Mouse (Mus musculus) limb, embryonic 10.5 days (tissue): ENCODE results near the gene Ipmk. TPM values are rescaled to one million over a fixed set of nuclear protein-coding genes. Genes with fewer than 3 reads are reported as not detected.

ENCODE experiments used
- DNase-seq: peaks from one replicate; pipeline ENCODE4 v3.0.0-alpha.2; 2017; ENCODE audit warnings: low spot score
- H3K27ac ChIP-seq: fragments of 300-500 bp; sonication (generic); 2 replicates; pipeline ENCODE4 v1.5.1; 2016; ENCODE audit warnings: mild to moderate bottlenecking
- H3K27me3 ChIP-seq: fragments of 300-500 bp; sonication (generic); 2 replicates; pipeline ENCODE4 v1.6.1; 2016; ENCODE audit warnings: low read depth, mild to moderate bottlenecking; ENCODE audit not compliant: poor library complexity, severe bottlenecking
- H3K36me3 ChIP-seq: fragments of 300-500 bp; sonication (generic); 2 replicates; pipeline ENCODE4 v1.6.1; 2016; ENCODE audit warnings: mild to moderate bottlenecking, moderate library complexity
- H3K4me1 ChIP-seq: fragments of 300-500 bp; sonication (generic); 2 replicates; pipeline ENCODE4 v1.6.1; 2016
- H3K4me3 ChIP-seq: fragments of 300-500 bp; sonication (generic); 2 replicates; pipeline ENCODE4 v1.5.1; 2016; ENCODE audit warnings: mild to moderate bottlenecking, moderate library complexity
- H3K9me3 ChIP-seq: fragments of 300-500 bp; sonication (generic); replicated peaks from 2 replicates; pipeline ENCODE4 v1.6.1; 2016; ENCODE audit warnings: mild to moderate bottlenecking
- WGBS: fragments of 180-500 bp; shearing (Covaris S2); methylation state at CpG from one replicate; pipeline ENCODE4 v1.1.7; 2016; 5-methylcytosine and 5-hydroxymethylcytosine counted together
- polyA plus RNA-seq: library from polyadenylated mRNA; unstranded; fragments of >200 nt; fragmentation: Nextera tagmentation; extraction: Ambion mirVana; gene quantifications from 2 replicates; pipeline ENCODE4 v1.2.1, GENCODE M21; 2016

Ipmk gene
- polyA plus RNA-seq, 1 experiment from 2014 or later, result 19.6 TPM

DNA sequence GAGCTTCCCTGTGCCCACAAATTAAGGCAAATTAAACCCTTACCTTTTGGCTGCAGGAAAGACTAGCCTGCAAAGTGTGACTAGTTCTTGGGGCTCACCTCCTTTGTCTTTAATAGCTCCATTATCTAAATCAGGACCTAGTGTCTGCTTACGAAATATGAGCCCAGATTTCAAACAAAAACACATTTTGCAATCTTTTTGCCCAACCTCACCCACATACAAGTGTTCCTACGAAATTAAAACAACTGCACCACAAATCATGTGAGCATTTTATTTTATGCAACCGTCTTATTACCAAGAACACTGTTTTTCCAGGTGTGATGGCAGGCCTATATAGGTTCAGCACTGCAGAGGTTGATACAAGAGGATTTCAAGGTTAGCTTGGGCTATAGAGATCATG lies 4.4 kb upstream of the Ipmk start:
- Histone ChIP-seq H3K27ac (no peak overlapping the region), H3K4me3 (0 out of 2 replicates have a peak overlapping the region, but pooled peaks have one; percentile 86), H3K36me3 (no peaks in the 10 kb centered on the region), H3K4me1 (peaks cover 41% of the 10 kb centered on the region), H3K27me3 (no peaks in the 10 kb centered on the region), H3K9me3 (no peaks in the 10 kb centered on the region)
- no peak for DNase-seq
- WGBS, result 91% methylated on average over 3 of the region's 3 CpGs

DNA sequence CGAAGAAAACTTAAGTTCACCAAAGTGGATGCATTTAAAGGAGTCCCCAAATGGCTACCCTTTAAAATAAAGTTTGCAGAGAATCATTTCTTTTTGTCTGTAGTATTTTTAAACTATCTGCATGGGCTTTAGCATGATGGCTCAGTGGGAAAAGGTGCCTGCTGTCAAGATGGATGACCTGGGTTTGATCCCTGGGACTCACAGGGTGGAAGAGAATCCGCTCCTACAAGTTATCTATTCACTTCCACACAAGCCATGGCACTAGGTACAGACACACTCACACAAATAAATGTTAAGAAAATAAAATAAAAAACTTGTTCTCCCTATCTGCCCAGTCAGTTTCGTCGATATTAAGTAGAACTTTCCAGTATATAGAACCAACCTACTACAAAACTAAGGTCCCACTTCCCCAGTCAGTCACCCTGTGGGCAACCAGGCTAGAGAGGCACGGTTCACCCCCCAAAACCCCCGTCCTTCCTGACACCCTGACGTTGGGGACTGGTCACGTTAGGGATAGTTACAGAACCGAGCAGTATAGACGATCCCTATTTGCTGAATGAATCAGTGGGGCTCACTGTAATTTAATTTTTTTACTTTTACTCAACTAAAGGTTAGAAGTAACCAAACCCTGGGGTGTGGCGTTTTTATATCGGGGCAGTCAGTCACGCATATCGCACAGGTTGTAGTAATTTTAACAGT lies 3.8 kb upstream of the Ipmk start:
- Histone ChIP-seq H3K9me3 (no peaks in the 10 kb centered on the region), H3K27ac (peak overlapping the region; percentile 94; the same call in 1 of the 2 replicates), H3K4me3 (peak overlapping the region; percentile 86), H3K36me3 (no peaks in the 10 kb centered on the region), H3K4me1 (peaks cover 39% of the 10 kb centered on the region), H3K27me3 (no peaks in the 10 kb centered on the region)
- WGBS, result 26% methylated on average over 14 of the region's 14 CpGs
- no peak for DNase-seq

DNA sequence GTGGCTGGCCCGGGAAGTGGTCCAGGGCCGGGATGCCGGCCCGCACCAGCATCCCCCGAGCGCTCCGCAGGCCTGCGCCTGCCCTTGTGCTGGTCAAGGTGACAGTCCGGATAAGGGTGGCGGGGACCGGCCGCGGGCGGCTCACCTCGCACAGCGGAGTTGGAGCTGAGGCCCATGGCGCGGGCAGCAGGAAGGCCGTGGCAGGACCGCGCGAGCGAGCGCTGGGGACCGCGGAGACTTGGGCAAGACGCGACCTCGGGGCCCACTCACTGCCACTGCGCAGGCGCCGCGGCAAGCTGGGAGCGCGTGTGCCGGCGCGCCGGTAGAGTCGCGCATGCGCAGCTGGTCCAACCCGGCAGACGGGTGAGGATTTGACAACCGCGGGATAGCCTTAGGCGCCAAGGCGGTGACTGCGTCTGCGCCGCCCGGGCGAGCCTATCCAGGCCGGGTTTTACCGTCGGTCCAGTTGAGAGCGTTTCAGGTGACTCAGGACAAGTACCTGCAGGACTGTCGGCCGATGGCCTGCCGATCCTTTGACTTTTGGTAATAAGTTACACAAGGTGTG lies 2.9 kb upstream of the Ipmk start, which contains the start of gene Cisd1:
TSS of gene Cisd1 (minus strand) at position 376 of the 565 bp plus-strand sequence.
- DNase-seq, result peak; percentile 96
- Histone ChIP-seq H3K4me1 (peaks cover 38% of the 10 kb centered on the region), H3K9me3 (no peaks in the 10 kb centered on the region), H3K36me3 (no peaks in the 10 kb centered on the region), H3K27ac (peak within 1 kb of the TSS; percentile 94), H3K27me3 (no peaks in the 10 kb centered on the region), H3K4me3 (peak within 1 kb of the TSS; percentile 86)
- WGBS, result under 1% methylated on average over 60 of the region's 60 CpGs

DNA sequence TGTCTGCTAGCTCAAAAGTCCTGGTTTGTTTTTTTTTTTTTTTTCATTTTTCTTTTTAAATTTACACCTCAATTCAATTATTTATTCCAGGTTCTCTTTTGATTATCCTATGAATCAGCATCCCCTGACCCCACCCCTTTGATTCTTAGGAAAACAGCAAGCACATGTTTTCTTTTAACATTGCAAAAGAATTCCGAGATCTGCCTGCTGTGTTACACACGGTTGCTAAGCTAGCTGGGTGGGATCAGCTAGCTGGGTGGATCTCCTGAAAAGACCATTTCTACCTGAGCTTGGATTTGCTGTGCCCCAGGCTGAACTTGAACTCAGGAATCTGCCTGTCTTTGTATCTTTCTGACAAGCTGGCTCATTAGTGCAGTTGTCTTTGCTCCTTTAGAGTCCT lies 1.5 kb upstream of the Ipmk start:
- Histone ChIP-seq H3K27ac (no peak overlapping the region), H3K9me3 (no peaks in the 10 kb centered on the region), H3K4me3 (no peak overlapping the region), H3K36me3 (peaks cover 11% of the 10 kb centered on the region), H3K4me1 (peaks cover 38% of the 10 kb centered on the region), H3K27me3 (no peaks in the 10 kb centered on the region)
- no peak for DNase-seq
- 60% methylated on average over 2 of the region's 2 CpGs for WGBS

DNA sequence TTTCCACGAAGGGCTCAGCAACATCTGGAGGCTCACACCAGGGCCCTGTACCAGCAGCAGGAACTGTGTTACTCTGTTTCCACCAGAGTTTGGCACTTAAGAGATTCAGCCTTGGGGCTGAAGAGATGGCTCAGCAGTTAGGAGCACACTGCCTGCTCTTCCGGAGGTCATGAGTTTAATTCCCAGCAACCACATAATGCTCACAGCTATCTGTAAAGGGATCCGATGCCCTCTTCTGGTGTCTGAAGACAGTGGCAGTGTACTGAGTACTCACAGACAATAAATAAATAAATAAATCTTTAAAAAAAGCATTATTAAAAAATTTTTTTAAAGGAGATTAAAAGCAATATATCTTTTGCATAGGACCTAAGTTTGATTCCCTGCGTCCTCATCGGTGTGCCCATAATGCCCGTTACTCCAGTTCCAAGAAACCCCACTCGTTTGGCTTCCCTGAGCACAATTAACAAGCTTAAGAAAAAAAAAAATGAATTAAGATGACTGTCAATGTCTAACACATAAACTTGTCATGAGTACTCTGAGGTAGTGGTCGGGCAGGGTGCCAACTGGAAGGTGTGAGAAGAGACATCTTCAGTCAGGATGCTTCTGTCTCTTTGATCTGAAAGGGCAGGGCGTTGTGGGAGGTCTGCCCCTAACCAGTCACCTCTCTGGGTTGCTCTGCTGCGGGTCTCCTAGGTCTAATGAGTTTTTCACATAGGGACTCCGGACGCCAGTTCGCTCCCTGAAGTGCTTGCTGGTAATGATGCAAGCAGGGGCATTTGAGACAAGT lies 648 bp upstream of the Ipmk start:
- WGBS, result 10% methylated on average over 13 of the region's 13 CpGs
- Histone ChIP-seq H3K4me1 (peaks cover 38% of the 10 kb centered on the region), H3K27ac (peak overlapping the region; percentile 94), H3K36me3 (peaks cover 17% of the 10 kb centered on the region), H3K4me3 (peak overlapping the region; percentile 83), H3K27me3 (no peaks in the 10 kb centered on the region), H3K9me3 (no peaks in the 10 kb centered on the region)
- no peak for DNase-seq

DNA sequence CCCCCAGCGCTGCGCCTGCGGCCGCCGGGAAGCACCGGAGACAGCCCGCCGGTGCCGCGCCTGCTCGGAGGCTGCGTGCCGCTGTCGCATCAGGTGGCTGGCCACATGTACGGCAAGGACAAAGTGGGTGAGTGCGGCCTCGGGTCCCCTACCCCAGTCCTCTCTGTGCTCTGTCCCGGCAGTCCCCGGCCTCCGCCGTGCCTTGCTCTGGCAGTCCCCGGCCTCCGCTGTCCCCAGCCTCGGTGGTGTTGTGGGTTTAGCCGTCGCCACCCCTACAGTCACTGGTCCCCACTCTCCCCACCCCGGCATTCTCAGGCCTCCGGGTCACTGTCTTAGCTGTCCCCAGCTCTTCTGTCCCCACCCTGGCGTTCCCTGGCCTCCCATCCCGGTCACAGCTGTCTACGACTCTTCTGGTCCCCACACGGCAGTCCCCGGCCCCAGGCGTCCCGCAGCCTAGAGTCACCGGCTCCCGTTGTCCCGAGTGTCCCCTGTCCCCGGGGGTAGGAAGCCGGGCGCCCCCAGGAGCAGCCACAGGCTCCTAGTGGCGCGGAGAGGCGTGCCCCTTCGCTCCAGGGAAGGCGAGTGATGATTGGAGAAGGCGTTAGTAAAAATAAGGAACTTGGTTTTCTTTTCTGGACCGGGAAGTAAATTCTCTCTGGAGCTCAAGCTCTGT lies 537 bp downstream of the Ipmk start:
- Histone ChIP-seq H3K27me3 (no peaks in the 10 kb centered on the region), H3K4me1 (peaks cover 38% of the 10 kb centered on the region), H3K36me3 (peaks cover 20% of the 10 kb centered on the region), H3K9me3 (no peaks in the 10 kb centered on the region), H3K4me3 (peak overlapping the region; percentile 83), H3K27ac (peak overlapping the region; percentile 94)
- DNase-seq, result peak; percentile 67
- WGBS, result under 1% methylated on average over 48 of the region's 48 CpGs

DNA sequence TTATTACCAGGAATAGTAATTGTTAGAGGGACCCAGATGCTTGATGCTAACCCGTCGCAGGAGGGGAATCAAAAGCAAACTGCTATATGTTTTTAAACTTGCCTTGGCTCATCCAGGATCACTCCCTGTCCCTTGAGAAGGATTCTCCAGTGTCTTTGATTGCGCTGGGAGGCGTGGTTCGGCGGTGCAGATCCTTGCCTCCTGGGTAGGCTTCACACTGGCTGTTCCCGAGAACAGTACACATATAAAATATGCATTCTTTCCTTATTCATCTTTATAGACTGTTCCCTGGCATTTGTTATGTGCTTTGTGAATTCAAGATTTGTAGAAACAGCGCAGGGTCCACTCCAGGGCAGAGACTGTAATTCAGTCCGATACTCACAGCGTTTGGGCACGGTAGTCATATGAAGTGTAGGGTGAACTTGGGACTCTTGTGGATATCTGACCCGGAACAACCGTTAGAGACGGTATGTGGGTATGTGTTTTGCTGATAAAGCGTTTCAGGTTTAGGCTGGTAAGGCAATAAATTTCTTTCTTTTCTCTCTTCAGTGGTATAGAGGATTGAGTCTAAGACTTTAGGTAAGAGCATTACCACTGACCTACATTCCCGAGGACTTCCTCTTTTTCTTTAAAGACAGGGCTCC lies 1.2 kb downstream of the Ipmk start:
- peaks cover 34% of the 10 kb centered on the region for H3K4me1 ChIP-seq
- H3K27ac ChIP-seq, result peak overlapping the region; percentile 94
- peak overlapping the region; percentile 83 for H3K4me3 ChIP-seq
- no peak for DNase-seq
- no peaks in the 10 kb centered on the region for H3K27me3 ChIP-seq
- no peaks in the 10 kb centered on the region for H3K9me3 ChIP-seq
- WGBS, result 32% methylated on average over 16 of the region's 16 CpGs
- H3K36me3 ChIP-seq, result peaks cover 22% of the 10 kb centered on the region

DNA sequence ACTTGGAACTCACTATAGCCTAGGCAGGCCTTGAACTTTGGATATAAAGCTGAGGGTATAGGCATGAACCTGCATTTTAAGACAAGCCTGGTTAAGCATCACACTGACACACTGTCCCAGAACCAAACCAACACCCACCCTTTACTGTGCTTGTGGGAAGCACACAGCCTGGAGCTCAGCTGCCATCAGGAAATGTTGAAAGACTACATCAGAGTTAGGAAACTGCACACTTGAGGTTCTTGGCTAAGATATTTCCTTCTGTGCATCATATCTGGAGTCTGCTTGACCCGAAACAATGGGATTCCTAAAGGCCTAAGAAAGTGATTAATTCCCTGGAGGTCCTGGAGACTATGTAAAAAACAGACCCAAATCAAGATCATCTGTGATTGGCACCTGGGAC lies 1.7 kb downstream of the Ipmk start:
- Histone ChIP-seq H3K27ac (no peak overlapping the region), H3K27me3 (no peaks in the 10 kb centered on the region), H3K9me3 (no peaks in the 10 kb centered on the region), H3K4me3 (peak overlapping the region; percentile 83; the same call in 1 of the 2 replicates), H3K36me3 (peaks cover 24% of the 10 kb centered on the region), H3K4me1 (peaks cover 29% of the 10 kb centered on the region)
- 87% methylated on average over 1 of the region's 1 CpGs for WGBS
- no peak for DNase-seq

DNA sequence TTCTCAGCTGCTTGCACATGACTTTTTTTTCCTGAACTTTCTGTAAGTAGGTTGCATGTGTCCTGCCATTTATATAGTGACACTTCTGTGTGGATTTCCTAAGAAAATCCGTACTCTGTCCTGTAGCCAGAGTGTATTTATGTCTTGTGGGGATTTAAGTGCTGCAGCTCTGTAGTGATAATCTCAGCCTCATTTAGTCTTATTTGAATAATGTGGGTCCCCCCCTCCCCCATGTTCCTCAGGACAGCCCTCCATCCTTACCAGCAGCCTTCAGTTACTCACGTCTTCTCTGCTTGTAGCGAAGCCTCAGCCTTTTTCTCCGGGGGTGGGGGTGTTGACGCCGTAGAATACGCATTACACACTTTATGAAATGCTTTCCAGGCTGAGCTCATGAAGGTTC lies 3.7 kb downstream of the Ipmk start:
- no peaks in the 10 kb centered on the region for H3K27me3 ChIP-seq
- no peak for DNase-seq
- 95% methylated on average over 7 of the region's 7 CpGs for WGBS
- H3K36me3 ChIP-seq, result peaks cover 24% of the 10 kb centered on the region
- H3K9me3 ChIP-seq, result no peaks in the 10 kb centered on the region
- no peak overlapping the region for H3K27ac ChIP-seq
- H3K4me1 ChIP-seq, result peaks cover 20% of the 10 kb centered on the region
- H3K4me3 ChIP-seq, result no peak overlapping the region

DNA sequence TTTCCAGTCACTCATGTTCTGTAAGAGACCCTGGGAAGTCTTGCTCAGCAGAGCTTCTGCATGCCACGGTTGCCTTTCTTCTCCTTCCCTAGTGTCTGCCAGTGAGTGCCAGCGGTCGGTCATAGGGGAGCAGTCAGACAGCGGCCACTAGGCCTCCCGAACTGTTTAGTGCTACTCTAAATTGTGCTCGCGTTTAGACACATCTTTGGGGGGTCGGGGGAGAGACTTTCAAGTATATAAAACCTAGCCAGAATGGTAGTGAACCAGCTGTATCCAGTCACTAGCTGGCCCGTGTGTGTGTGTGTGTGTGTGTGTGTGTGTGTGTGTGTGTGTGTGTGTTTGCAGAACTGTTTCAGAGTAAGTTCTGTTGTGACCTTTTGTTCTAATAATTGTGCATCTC lies 6.3 kb downstream of the Ipmk start:
- H3K36me3 ChIP-seq, result peaks cover 24% of the 10 kb centered on the region
- H3K27ac ChIP-seq, result no peak overlapping the region
- peaks cover 7% of the 10 kb centered on the region for H3K4me1 ChIP-seq
- no peaks in the 10 kb centered on the region for H3K9me3 ChIP-seq
- DNase-seq, result no peak
- 76% methylated on average over 9 of the region's 9 CpGs for WGBS
- no peak overlapping the region for H3K4me3 ChIP-seq
- H3K27me3 ChIP-seq, result no peaks in the 10 kb centered on the region

DNA sequence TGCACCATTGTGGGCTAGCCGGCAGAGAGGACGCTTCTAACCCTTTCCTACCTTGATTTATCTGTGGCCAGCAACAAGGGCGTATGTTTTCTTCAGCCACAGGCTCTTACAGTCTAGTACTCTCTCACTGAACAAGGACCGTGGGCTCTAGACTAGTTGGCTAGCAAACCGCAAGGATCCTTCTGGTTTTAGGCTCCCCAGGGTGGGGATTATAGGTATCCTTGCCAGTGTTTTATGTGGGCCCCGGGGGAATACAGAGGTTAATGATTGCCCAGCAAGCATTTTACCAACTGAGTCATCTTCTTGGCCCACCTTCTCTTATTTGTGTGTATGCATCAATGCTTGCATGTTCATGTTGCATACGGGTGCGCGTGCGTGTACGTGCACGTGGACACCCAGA lies 7.4 kb downstream of the Ipmk start:
- Histone ChIP-seq H3K4me1 (no peaks in the 10 kb centered on the region), H3K36me3 (peaks cover 24% of the 10 kb centered on the region), H3K4me3 (no peak overlapping the region), H3K27ac (no peak overlapping the region), H3K9me3 (no peaks in the 10 kb centered on the region), H3K27me3 (no peaks in the 10 kb centered on the region)
- DNase-seq, result no peak
- 91% methylated on average over 12 of the region's 12 CpGs for WGBS

DNA sequence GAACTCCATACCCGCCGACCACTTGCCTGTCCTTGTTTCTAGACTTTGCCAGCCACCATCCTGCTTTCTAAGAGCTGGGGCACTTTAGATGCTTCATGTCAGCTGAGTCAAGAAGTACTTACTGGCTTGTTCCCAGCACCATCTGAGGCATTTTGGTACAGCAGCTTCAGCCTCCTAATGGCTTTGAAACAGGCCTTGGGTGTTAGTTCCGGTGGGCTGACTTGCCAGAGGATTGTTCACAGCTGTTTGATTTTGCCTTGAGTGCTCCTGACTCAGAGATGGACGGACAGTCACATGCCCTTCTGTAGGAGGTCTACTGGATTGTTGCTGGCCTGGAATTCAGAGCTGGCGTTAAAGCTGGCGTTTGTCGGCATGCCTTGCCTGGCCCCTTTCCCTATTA lies 13.5 kb downstream of the Ipmk start:
- 77% methylated on average over 7 of the region's 7 CpGs for WGBS
- Histone ChIP-seq H3K36me3 (peaks cover 16% of the 10 kb centered on the region), H3K4me3 (no peak overlapping the region), H3K9me3 (no peaks in the 10 kb centered on the region), H3K4me1 (peaks cover 12% of the 10 kb centered on the region), H3K27me3 (no peaks in the 10 kb centered on the region), H3K27ac (no peak overlapping the region)
- no peak for DNase-seq
